Mouse (Mus musculus) megakaryocyte, embryonic 14.5 days (primary cell): ENCODE measurements around the gene 9530003J23Rik.

ENCODE experiments used
- FLI1 ChIP-seq: IDR thresholded peaks from 2 replicates; pipeline ENCODE4 v1.6.1; 2012; ENCODE audit warnings: low read length, inconsistent platforms, mixed read lengths
- GATA1 ChIP-seq: IDR thresholded peaks from 3 replicates; pipeline ENCODE4 v1.6.1; 2012; ENCODE audit warnings: mixed read lengths, low read length, inconsistent platforms, borderline replicate concordance

GRCm38 (mm10) chr10:117259870-117260269 is 21.4 kb upstream of the 9530003J23Rik start:
- TF ChIP-seq GATA1 (no peak), FLI1 (no peak)
